Mouse (Mus musculus): ENCODE results near the gene Flad1.

- no peak; the same call in 1 of the 2 replicates for TF ChIP-seq POLR2A (IDR thresholded peaks at IDR 0.05; ENCODE audit: low read depth, low read length)
- no peak for TF ChIP-seq CTCF (IDR thresholded peaks at IDR 0.05; ENCODE audit: extremely low read depth, insufficient read depth, insufficient read length, insufficient replicate concordance)
These were observed 22.5 kb downstream of the Flad1 start for GRCm38 (mm10) chr3:89388901-89389740.
